Mouse (Mus musculus) liver, embryonic 15.5 days (tissue): ENCODE data around the gene Ubxn6. TPM values are rescaled to one million over a fixed set of nuclear protein-coding genes. Genes with fewer than 3 reads are reported as not detected.
A peak's percentile ranks its signal among the peaks of the same experiment; 100 is the strongest.
"Not testable (repeated sequence)": the region's sequence is repeated elsewhere in the genome, so short reads cannot be mapped to it uniquely, and the experiment has no call there.

Source experiments
- ATAC-seq: fragments of 200-750 bp; cut with Nextera tagmentation; 2 replicates; pipeline ENCODE4 v1.8.0; 2017; ENCODE audit warnings: moderate number of reproducible peaks, mild to moderate bottlenecking, moderate library complexity; ENCODE audit not compliant: insufficient read depth
- H3K27ac ChIP-seq: fragments of 300-500 bp; sonication (generic); replicated peaks from 2 replicates; pipeline ENCODE4 v1.5.1; 2015; ENCODE audit warnings: mild to moderate bottlenecking, inconsistent platforms
- H3K27me3 ChIP-seq: fragments of 300-500 bp; sonication (generic); 2 replicates; pipeline ENCODE4 v1.6.1; 2015; ENCODE audit warnings: mild to moderate bottlenecking, inconsistent platforms
- H3K36me3 ChIP-seq: fragments of 300-500 bp; sonication (generic); replicated peaks from 2 replicates; pipeline ENCODE4 v1.6.1; 2015; ENCODE audit warnings: moderate library complexity, mild to moderate bottlenecking, inconsistent platforms
- H3K4me1 ChIP-seq: fragments of 300-500 bp; sonication (generic); replicated peaks from 2 replicates; pipeline ENCODE4 v1.6.1; 2015; ENCODE audit warnings: inconsistent platforms
- H3K4me2 ChIP-seq: fragments of 300-500 bp; sonication (generic); 2 replicates; pipeline ENCODE4 v1.6.1; 2015; ENCODE audit warnings: moderate library complexity, mild to moderate bottlenecking, inconsistent platforms
- H3K4me3 ChIP-seq: fragments of 300-500 bp; sonication (generic); replicated peaks from 2 replicates; pipeline ENCODE4 v1.5.1; 2015; ENCODE audit warnings: mild to moderate bottlenecking, inconsistent platforms
- H3K9ac ChIP-seq: fragments of 300-500 bp; sonication (generic); 2 replicates; pipeline ENCODE4 v1.6.1; 2015; ENCODE audit warnings: moderate library complexity, mild to moderate bottlenecking, inconsistent platforms
- H3K9me3 ChIP-seq: fragments of 300-500 bp; sonication (generic); replicated peaks from 2 replicates; pipeline ENCODE4 v1.6.1; 2016; ENCODE audit warnings: inconsistent platforms
- WGBS: fragments of 180-500 bp; shearing (Covaris S2); methylation state at CpG from one replicate; pipeline ENCODE4 v1.1.7; 2015; ENCODE audit warnings: mixed read lengths; ENCODE audit not compliant: insufficient replicate concordance; 5-methylcytosine and 5-hydroxymethylcytosine counted together
- polyA plus RNA-seq: library from polyadenylated mRNA; unstranded; fragments of >200 nt; fragmentation: Nextera tagmentation; extraction: Ambion mirVana; gene quantifications from 2 replicates; pipeline ENCODE4 v1.2.1, GENCODE M21; 2015

Ubxn6 gene
- polyA plus RNA-seq, 1 experiment from 2014 or later, result 13.0 TPM

DNA sequence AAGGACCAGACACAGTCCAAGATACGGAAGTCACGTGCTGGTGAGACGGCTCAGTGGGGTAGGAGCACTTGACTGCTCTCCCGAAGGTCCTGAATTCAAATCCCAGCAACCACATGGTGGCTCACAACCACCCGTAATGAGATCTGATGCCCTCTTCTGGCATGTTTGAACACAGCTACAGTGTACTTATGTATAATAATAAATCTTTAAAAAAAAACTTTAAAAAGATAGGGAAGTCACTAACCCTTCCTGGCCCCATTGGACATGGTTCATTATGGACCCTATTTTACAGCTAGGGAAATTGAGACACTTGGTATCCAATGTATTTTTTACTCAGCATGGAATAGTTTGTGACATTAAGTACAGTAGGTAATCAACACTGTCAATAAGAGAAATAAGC lies 2.7 kb upstream of the Ubxn6 start:
- Histone ChIP-seq H3K27me3 (no peaks in the 10 kb centered on the region), H3K9ac (no peak overlapping the region), H3K4me2 (no peak overlapping the region), H3K36me3 (peaks cover 9% of the 10 kb centered on the region), H3K27ac (no peak overlapping the region), H3K4me3 (no peak overlapping the region), H3K4me1 (peaks cover 60% of the 10 kb centered on the region), H3K9me3 (no peaks in the 10 kb centered on the region)
- 73% methylated on average over 5 of the region's 5 CpGs for WGBS
- ATAC-seq, result no peak

DNA sequence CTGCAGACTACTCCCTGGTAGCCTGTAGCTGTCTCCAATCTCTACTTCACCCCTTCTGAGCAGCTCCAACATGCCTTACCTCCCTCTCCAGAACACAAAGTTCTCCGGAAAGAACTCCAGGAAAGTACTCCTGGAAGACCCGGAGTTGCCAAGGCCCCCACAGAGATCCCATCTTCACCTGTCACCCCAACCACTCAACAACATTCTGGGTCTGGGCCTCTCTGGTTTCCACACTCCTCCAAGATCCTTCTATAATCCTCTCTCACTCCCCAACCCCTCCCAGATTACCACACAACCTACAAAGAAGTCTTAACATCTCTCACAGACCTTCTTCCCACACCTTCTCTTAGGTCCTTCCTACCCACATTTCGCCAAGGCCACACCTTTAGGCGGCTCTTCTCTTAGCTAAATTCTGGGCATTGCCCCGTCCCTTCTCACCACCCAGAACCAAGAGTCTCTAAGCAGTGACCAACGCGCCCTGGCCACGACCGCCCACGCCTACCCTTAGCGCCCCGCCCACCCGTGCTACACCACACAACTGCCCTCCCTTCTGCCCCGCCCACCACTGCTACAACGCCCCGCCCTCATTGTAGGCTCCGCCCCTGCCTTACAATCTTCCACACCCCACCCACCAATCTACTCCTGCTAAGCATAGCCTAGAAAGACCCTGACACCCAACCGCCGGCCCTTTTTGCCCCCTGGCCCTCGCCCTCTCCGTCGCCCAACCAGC lies 566 bp downstream of the Ubxn6 start:
- 9% methylated on average over 22 of the region's 22 CpGs for WGBS
- H3K27ac ChIP-seq, result peak overlapping the region; percentile 98
- peak overlapping the region; percentile 78 for H3K4me3 ChIP-seq
- no peaks in the 10 kb centered on the region for H3K9me3 ChIP-seq
- peak; percentile 9 for ATAC-seq
- peak overlapping the region; percentile 70 for H3K9ac ChIP-seq
- H3K36me3 ChIP-seq, result peaks cover 34% of the 10 kb centered on the region
- no peaks in the 10 kb centered on the region for H3K27me3 ChIP-seq
- peak overlapping the region; percentile 93 for H3K4me2 ChIP-seq
- H3K4me1 ChIP-seq, result peaks cover 31% of the 10 kb centered on the region

DNA sequence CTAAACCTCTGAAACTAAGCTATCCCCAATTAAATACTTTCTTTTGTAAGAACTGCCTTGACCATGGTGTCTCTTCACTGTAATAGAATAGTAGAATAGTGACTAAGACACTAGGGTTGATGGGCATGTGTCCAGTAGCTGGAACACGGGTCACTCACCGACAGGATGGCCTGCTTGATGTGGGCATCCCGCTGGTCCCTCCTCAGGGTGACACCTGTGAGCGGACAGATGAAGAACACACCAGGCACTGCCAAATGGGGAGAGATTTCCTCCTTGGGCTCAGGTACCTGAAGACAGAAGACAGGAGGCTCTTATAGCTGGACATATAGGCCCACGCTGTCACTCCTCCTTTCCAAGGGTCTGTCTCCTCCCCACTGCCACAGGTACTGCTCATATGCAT lies 2.6 kb downstream of the Ubxn6 start:
- Histone ChIP-seq H3K9me3 (no peaks in the 10 kb centered on the region), H3K4me3 (no peak overlapping the region), H3K4me1 (peaks cover 24% of the 10 kb centered on the region), H3K9ac (no peak overlapping the region), H3K4me2 (no peak overlapping the region), H3K27me3 (no peaks in the 10 kb centered on the region), H3K36me3 (peaks cover 54% of the 10 kb centered on the region), H3K27ac (no peak overlapping the region)
- no peak for ATAC-seq
- 83% methylated on average over 5 of the region's 5 CpGs for WGBS

DNA sequence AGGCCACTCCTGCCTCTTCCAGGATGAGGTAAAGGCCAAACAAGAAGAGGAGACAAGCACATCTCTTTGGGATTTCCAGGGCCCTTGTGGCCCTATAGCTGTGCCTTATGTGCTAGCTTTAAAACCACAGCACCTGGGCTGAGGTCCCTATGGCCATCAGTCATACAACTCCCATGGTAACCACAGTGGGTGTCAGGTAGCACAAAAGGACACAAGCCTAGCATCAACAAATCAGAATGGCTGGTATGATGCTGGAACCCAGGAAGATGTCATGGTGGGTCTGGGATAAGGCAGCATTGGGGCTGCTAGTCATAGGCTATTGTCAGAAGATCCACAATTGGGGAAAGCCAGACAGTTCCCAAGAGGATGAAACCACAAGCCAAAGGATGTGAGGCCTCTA lies 3.7 kb downstream of the Ubxn6 start:
- H3K9ac ChIP-seq, result no peak overlapping the region

DNA sequence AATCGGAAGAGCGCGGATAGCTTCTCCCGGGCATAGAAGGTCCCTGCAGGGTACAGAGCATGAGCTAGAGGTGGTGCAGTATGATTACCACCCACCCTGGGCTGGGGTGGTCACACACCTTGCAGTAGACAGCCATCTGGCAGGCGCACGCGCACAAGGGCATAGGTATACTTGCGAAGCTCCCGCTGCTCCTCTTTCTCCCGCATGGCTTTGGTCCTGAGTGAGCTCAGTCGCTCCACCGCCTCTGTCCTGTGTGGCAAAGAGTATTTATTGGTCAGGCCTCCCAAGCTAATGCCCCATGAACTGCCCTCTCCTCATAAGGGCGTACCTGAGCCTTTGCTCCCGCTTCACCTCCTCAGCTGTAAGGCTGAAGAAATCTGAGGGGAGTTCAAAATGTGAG lies 5.8 kb downstream of the Ubxn6 start:
- Histone ChIP-seq H3K9ac (no peak overlapping the region), H3K9me3 (no peaks in the 10 kb centered on the region), H3K27me3 (no peaks in the 10 kb centered on the region), H3K4me3 (no peak overlapping the region), H3K36me3 (peaks cover 86% of the 10 kb centered on the region), H3K4me1 (peaks cover 8% of the 10 kb centered on the region), H3K27ac (no peak overlapping the region), H3K4me2 (no peak overlapping the region)
- WGBS, result 90% methylated on average over 14 of the region's 14 CpGs
- ATAC-seq, result no peak

More for the DNA sequence above, 3.7 kb downstream of the Ubxn6 start:
- Histone ChIP-seq H3K27me3 (no peaks in the 10 kb centered on the region), H3K4me1 (peaks cover 24% of the 10 kb centered on the region), H3K9me3 (no peaks in the 10 kb centered on the region), H3K4me2 (no peak overlapping the region), H3K4me3 (no peak overlapping the region), H3K36me3 (peaks cover 66% of the 10 kb centered on the region), H3K27ac (no peak overlapping the region)
- ATAC-seq, result no peak

DNA sequence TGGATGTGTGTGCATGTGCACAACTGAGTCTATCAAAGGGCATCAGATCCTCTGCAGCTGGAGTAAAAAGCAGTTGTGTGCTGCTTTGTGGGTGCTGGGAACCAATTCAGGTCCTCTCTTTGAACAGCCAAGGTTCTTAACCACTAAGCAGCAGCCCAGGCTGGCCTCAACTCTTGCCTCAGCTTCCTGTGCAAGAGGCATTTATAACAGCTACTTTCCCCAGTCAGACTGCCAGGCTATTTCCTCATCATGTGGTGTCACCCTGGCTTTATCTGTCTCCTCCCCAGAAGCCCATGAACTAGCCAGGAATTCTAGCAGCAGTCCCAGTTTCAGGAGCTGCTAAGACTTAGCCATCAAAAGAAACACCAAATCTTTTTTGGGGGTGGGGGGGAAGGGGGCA lies 8.4 kb downstream of the Ubxn6 start:
- no peak overlapping the region for H3K4me2 ChIP-seq
- peaks cover 100% of the 10 kb centered on the region for H3K36me3 ChIP-seq
- H3K9me3 ChIP-seq, result no peaks in the 10 kb centered on the region
- peaks cover 6% of the 10 kb centered on the region; the same call in 1 of the 2 replicates for H3K4me1 ChIP-seq
- no peaks in the 10 kb centered on the region for H3K27me3 ChIP-seq
- no peak overlapping the region for H3K4me3 ChIP-seq
- ATAC-seq, result no peak
- no peak overlapping the region for H3K27ac ChIP-seq
- no peak overlapping the region for H3K9ac ChIP-seq

DNA sequence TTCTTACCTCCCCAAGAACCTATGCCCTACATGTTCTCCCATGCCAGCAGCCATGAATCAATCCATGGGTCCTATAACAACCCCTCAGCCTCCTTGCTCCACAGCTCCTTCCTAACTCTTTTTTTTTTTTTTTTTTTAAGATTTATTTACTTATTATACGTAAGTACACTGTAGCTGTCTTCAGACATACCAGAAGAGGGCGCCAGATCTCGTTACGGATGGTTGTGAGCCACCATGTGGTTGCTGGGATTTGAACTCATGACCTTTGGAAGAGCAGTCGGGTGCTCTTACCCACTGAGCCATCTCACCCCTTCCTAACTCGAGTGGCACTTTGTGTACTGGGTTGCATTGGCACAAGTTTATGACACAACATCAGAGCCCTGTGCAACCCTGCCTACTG lies 9.1 kb downstream of the Ubxn6 start:
- H3K9ac ChIP-seq, H3K4me2 ChIP-seq, ATAC-seq, H3K9me3 ChIP-seq, H3K27me3 ChIP-seq, H3K27ac ChIP-seq, H3K4me1 ChIP-seq, H3K4me3 ChIP-seq: not testable (repeated sequence)
- 77% methylated on average over 6 of the region's 6 CpGs for WGBS
- H3K36me3 ChIP-seq, result peaks cover 100% of the 10 kb centered on the region

DNA sequence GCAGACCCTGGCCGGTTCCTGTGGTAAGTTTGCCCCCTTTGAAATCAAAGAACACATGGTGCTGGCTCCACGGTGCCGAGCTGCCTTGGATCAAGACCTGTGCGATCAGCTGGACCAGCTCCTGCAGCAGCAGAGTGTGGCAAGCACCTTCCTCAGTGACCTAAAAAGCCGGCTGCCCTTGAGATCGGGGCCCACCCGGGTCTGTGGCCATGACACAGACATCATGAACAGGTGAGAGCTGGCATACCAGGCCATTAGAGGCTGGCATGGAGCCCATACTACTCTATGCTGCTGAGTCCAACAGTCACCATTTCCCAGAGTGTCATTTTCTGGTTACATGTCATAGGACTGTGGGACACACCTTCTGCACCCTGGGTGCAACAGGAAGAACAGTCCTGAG lies 12.7 kb downstream of the Ubxn6 start:
- no peak overlapping the region for H3K4me2 ChIP-seq
- H3K4me3 ChIP-seq, result no peak overlapping the region
- no peak overlapping the region for H3K9ac ChIP-seq
- no peaks in the 10 kb centered on the region for H3K27me3 ChIP-seq
- no peak for ATAC-seq
- 90% methylated on average over 7 of the region's 7 CpGs for WGBS
- no peak overlapping the region for H3K27ac ChIP-seq
- peaks cover 6% of the 10 kb centered on the region; the same call in 1 of the 2 replicates for H3K4me1 ChIP-seq
- H3K36me3 ChIP-seq, result peaks cover 100% of the 10 kb centered on the region
- H3K9me3 ChIP-seq, result no peaks in the 10 kb centered on the region

DNA sequence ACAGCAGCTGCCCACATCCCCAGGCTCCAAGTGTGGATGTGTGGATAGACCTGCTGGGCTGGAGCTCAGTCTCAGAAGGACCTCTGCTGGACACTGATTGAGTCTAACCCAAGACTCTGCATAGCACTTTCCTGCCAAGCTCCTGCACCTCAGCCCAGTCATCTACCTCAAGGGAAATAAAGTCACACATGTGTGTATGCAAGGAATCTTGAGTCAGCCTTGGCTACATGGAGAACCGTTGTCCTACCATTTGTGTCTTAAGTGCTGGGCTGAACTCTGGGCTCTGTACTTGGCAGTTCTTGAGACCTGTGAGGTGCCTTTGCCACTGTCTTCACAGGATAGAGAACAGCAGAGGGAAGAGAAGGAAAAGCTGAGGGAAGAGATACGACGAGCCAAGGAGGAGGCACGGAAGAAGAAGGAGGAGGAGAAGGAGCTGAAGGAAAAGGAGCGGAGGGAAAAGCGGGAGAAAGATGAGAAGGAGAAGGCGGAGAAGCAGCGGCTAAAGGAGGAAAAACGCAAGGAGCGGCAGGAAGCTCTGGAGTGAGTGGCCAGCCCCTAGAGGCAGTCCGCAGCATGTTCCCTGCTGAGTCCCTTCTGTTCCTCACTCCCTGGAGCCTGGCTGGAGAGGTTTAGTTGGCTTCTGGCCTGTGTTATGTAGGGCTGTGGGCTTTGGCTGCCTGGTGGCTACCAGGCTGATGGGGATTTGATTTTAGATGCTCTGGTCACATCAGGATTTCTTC lies 17.3 kb downstream of the Ubxn6 start:
- H3K9me3 ChIP-seq, result no peaks in the 10 kb centered on the region
- H3K9ac ChIP-seq, result no peak overlapping the region
- H3K4me1 ChIP-seq, result peaks cover 18% of the 10 kb centered on the region
- WGBS, result 91% methylated on average over 11 of the region's 11 CpGs
- H3K27me3 ChIP-seq, result no peaks in the 10 kb centered on the region
- peaks cover 95% of the 10 kb centered on the region for H3K36me3 ChIP-seq
- no peak for ATAC-seq
- no peak overlapping the region for H3K27ac ChIP-seq
- no peak overlapping the region for H3K4me2 ChIP-seq
- H3K4me3 ChIP-seq, result no peak overlapping the region

DNA sequence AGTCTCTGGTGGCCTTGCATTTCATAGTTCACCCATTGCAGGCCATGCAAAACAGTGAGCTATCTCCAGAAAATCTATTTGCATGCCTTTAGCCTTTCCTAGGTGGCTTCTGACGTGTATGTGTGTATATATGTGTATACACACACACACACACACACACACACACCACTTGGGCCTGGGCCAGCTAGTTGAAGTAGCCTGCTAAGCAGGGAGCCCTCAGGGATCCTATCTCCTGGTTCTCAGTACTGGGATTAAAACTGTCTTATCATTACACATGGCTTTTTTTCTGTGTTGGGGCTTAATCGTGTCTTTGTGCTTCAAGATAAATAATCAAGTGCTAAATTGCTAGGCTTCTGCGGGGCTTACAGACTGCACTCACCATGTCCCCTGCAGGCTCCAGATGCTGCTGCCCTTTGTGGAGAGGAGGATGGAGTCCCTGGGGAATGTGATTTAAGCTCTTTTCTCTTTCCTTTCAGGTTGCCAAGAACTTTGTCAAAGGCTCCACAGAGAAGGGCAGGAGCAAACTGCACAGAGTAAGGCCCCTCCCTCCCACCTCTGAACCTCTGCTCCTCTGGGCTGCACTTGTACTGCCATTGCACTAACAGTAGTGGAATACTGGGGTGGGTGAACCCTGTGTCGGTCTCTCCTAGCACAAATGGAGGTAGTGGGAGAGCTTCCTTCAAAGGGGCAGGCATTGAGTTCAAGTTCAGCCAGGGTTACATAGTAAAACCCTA lies 18.7 kb downstream of the Ubxn6 start:
- Histone ChIP-seq H3K36me3 (peaks cover 95% of the 10 kb centered on the region), H3K4me2 (no peak overlapping the region), H3K4me1 (peaks cover 18% of the 10 kb centered on the region), H3K4me3 (no peak overlapping the region), H3K27ac (no peak overlapping the region), H3K9ac (no peak overlapping the region), H3K27me3 (no peaks in the 10 kb centered on the region), H3K9me3 (no peaks in the 10 kb centered on the region)
- ATAC-seq, result 0 out of 2 replicates have a peak, but pooled peaks have one; percentile 33
- WGBS, result 55% methylated on average over 4 of the region's 4 CpGs

DNA sequence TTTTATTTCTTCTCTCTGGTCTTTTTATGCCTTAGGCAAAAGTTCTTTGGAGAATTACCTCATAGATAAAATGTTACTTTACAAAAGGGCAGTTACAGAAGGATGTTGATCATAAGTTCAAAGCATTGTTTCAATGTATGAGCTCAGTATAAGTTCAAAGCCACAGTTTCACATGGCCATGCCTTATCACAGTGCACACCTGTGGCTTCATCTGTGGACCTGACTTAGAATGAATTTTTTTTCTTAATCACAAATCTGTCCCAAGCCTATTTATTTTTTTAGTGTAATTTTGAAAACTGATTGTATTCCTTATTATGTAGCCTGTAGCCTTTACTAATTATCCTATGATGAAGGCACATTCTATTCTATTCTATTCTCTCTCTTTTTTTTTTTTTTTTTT lies 19.9 kb downstream of the Ubxn6 start:
- peaks cover 94% of the 10 kb centered on the region for H3K36me3 ChIP-seq
- H3K4me1 ChIP-seq, result peaks cover 18% of the 10 kb centered on the region
- no peaks in the 10 kb centered on the region for H3K27me3 ChIP-seq
- H3K27ac ChIP-seq, result no peak overlapping the region
- H3K9me3 ChIP-seq, result no peaks in the 10 kb centered on the region
- no peak overlapping the region for H3K9ac ChIP-seq
- no peak for ATAC-seq
- no peak overlapping the region for H3K4me2 ChIP-seq
- no peak overlapping the region for H3K4me3 ChIP-seq
